Mouse (Mus musculus): ENCODE measurements around the gene Wdr62.

GRCm38 (mm10) chr7:30231328-30231668 lies 48.9 kb downstream of the Wdr62 start:
- TF ChIP-seq POLR2A (IDR thresholded peaks at IDR 0.05; ENCODE audit: insufficient read depth, low read depth, low read length) (no peak), EP300 (IDR thresholded peaks at IDR 0.05; ENCODE audit: insufficient read depth, low read depth, low read length) (no peak)
